Mouse (Mus musculus) myocyte (in vitro differentiated cells): ENCODE results near the gene Il22ra1. TPM values are rescaled to one million over a fixed set of nuclear protein-coding genes. Genes with fewer than 3 reads are reported as not detected.

ENCODE experiments used
- H3K27me3 ChIP-seq: one replicate; pipeline ENCODE4 v1.6.1; 2011; ENCODE audit not compliant: control insufficient read depth, insufficient read depth, insufficient read length
- H3K36me3 ChIP-seq: one replicate; pipeline ENCODE4 v1.6.1; 2011; ENCODE audit not compliant: control insufficient read depth, insufficient read depth
- H3K4me2 ChIP-seq: one replicate; pipeline ENCODE4 v1.6.1; 2011; ENCODE audit warnings: low read depth, control low read depth
- H3K4me3 ChIP-seq: one replicate; pipeline ENCODE4 v1.5.1; 2011; ENCODE audit warnings: mild to moderate bottlenecking, control low read depth, moderate library complexity
- H3K79me2 ChIP-seq: one replicate; pipeline ENCODE4 v1.6.1; 2011; ENCODE audit not compliant: control insufficient read depth, insufficient read depth
- H3ac ChIP-seq: one replicate; pipeline ENCODE4 v1.6.1; 2011; ENCODE audit not compliant: control insufficient read depth, insufficient read length
- CEBPB ChIP-seq: IDR thresholded peaks from 2 replicates; pipeline ENCODE4 v1.6.1; 2011; ENCODE audit warnings: mild to moderate bottlenecking, moderate library complexity; ENCODE audit not compliant: poor library complexity, insufficient read depth, severe bottlenecking
- E2F4 ChIP-seq: IDR thresholded peaks from one replicate; pipeline ENCODE4 v1.6.1; 2011; ENCODE audit warnings: mild to moderate bottlenecking, control low read depth, moderate library complexity; ENCODE audit not compliant: insufficient read depth
- MAX ChIP-seq: IDR thresholded peaks from one replicate; pipeline ENCODE4 v1.6.1; 2011; ENCODE audit warnings: low read depth, mild to moderate bottlenecking, control low read depth
- MYOD1 ChIP-seq, 3 experiments: IDR thresholded peaks; one replicate each; pipeline ENCODE4 v1.6.1; 2011; ENCODE audit warnings: control low read depth in 2 of 3, low read depth in 2 of 3, mild to moderate bottlenecking in 2 of 3, moderate library complexity in 1 of 3; ENCODE audit not compliant: insufficient read length in 2 of 3, control insufficient read depth in 1 of 3
- MYOG ChIP-seq, 3 experiments: IDR thresholded peaks; one replicate each; pipeline ENCODE4 v1.6.1; 2011; ENCODE audit warnings: control low read depth in 2 of 3, low read depth in 2 of 3, mild to moderate bottlenecking in 2 of 3; ENCODE audit not compliant: insufficient read length in 2 of 3, control insufficient read depth in 1 of 3, insufficient read depth in 1 of 3
- POLR2AphosphoS2 ChIP-seq: IDR thresholded peaks from one replicate; pipeline ENCODE4 v1.6.1; 2011; ENCODE audit warnings: low read depth, control low read depth; ENCODE audit not compliant: insufficient read length
- REST ChIP-seq: IDR thresholded peaks from one replicate; pipeline ENCODE4 v1.6.1; 2011; ENCODE audit warnings: mild to moderate bottlenecking, control low read depth, moderate library complexity; ENCODE audit not compliant: insufficient read depth, insufficient read length
- SRF ChIP-seq: IDR thresholded peaks from one replicate; pipeline ENCODE4 v1.6.1; 2011; ENCODE audit warnings: low read depth; ENCODE audit not compliant: control insufficient read depth, insufficient read length
- TCF12 ChIP-seq: IDR thresholded peaks from one replicate; pipeline ENCODE4 v1.6.1; 2011; ENCODE audit warnings: mild to moderate bottlenecking, control low read depth; ENCODE audit not compliant: poor library complexity, insufficient read depth, severe bottlenecking
- TCF3 ChIP-seq: IDR thresholded peaks from one replicate; pipeline ENCODE4 v1.6.1; 2011; ENCODE audit warnings: low read depth, control low read depth; ENCODE audit not compliant: insufficient read length
- USF1 ChIP-seq: IDR thresholded peaks from one replicate; pipeline ENCODE4 v1.6.1; 2011; ENCODE audit warnings: low read depth, mild to moderate bottlenecking, control low read depth, moderate library complexity
- polyA plus RNA-seq: library from polyadenylated mRNA; unstranded; fragments of >200 nt; fragmentation: generic; extraction: Trizol; gene quantifications from one replicate; pipeline ENCODE4 v1.2.1, GENCODE M21; 2012; ENCODE audit warnings: missing spikeins

Il22ra1 gene
- polyA plus RNA-seq, 1 experiment, result 0.04 TPM

- Histone ChIP-seq H3K79me2 (no peaks in the 10 kb centered on the region), H3K36me3 (no peaks in the 10 kb centered on the region), H3K4me2 (no peak overlapping the region), H3ac (no peak overlapping the region), H3K27me3 (no peaks in the 10 kb centered on the region), H3K4me3 (no peak overlapping the region)
- TF ChIP-seq CEBPB, result no peak
- TF ChIP-seq USF1, result no peak
- no peak for TF ChIP-seq REST
- TF ChIP-seq E2F4, result no peak
- TF ChIP-seq POLR2AphosphoS2, result no peak
- no peak for TF ChIP-seq SRF
- TF ChIP-seq TCF12, result no peak
- no peak for TF ChIP-seq MYOG (IDR thresholded peaks at IDR 0.05; ENCODE audit: control insufficient read depth in 1 of 3, insufficient read depth in 1 of 3, insufficient read length in 2 of 3, low read depth in 2 of 3)
- no peak for TF ChIP-seq MYOD1 (IDR thresholded peaks at IDR 0.05; ENCODE audit: control insufficient read depth in 1 of 3, insufficient read length in 2 of 3, low read depth in 2 of 3)
- TF ChIP-seq TCF3, result no peak
- no peak for TF ChIP-seq MAX
These were observed 73.6 kb downstream of the Il22ra1 start for GRCm38 (mm10) chr4:135801543-135801942.

Other genes starting within 250 kb of the Il22ra1 start
- gene Stpg1, start 233.4 kb upstream of the Il22ra1 start, polyA plus RNA-seq, result not detected
- gene Nipal3, start 233.1 kb upstream of the Il22ra1 start, polyA plus RNA-seq, result 5.1 TPM
- gene Grhl3, start 154.5 kb upstream of the Il22ra1 start, polyA plus RNA-seq, result 0.95 TPM
- not detected for gene Ifnlr1, start 41.9 kb upstream of the Il22ra1 start, polyA plus RNA-seq
- gene Myom3, start 31.5 kb downstream of the Il22ra1 start, polyA plus RNA-seq, result 97.1 TPM
- gene Srsf10, start 127.6 kb downstream of the Il22ra1 start, polyA plus RNA-seq, result 22.3 TPM
- 45.2 TPM for gene Pnrc2, start 145.7 kb downstream of the Il22ra1 start, polyA plus RNA-seq
- not detected for gene Cnr2, start 167.2 kb downstream of the Il22ra1 start, polyA plus RNA-seq
- 29.8 TPM for gene Fuca1, start 192.6 kb downstream of the Il22ra1 start, polyA plus RNA-seq
- 44.1 TPM for gene Hmgcl, start 218.3 kb downstream of the Il22ra1 start, polyA plus RNA-seq
- 51.3 TPM for gene Gale, start 235.6 kb downstream of the Il22ra1 start, polyA plus RNA-seq
- 60.9 TPM for gene Lypla2, start 244.5 kb downstream of the Il22ra1 start, polyA plus RNA-seq